Mouse (Mus musculus): ENCODE measurements around the gene Mybl2. TPM values are rescaled to one million over a fixed set of nuclear protein-coding genes. Genes with fewer than 3 reads are reported as not detected.
A peak's percentile ranks its signal among the peaks of the same experiment; 100 is the strongest.

Gene Mybl2
- polyA plus RNA-seq, 1 experiment from 2014 or later = 69.2 TPM

GRCm38 (mm10) chr2:163094909-163095308 lies 40.4 kb downstream of the Mybl2 start:
- no peak overlapping the region for H3K9ac ChIP-seq (ENCODE audit: low read depth, low read length)
- no peaks in the 10 kb centered on the region for H3K4me1 ChIP-seq (replicated peaks; ENCODE audit: control insufficient read depth, insufficient read depth, low read length)
- no peak for DNase-seq (ENCODE audit: low spot score)
- no peaks in the 10 kb centered on the region for H3K9me3 ChIP-seq (ENCODE audit: control insufficient read depth, low read length)
- 82% methylated on average over 10 of the region's 10 CpGs for WGBS
- no peak overlapping the region for H3K4me3 ChIP-seq (ENCODE audit: low read depth, low read length)
- H3K27ac ChIP-seq (ENCODE audit: low read depth, low read length) = no peak overlapping the region
- H3K4me2 ChIP-seq = no peak overlapping the region
- no peaks in the 10 kb centered on the region for H3K27me3 ChIP-seq (replicated peaks; ENCODE audit: control insufficient read depth, insufficient read depth, low read length)
- H3K36me3 ChIP-seq (ENCODE audit: control insufficient read depth, insufficient read depth, low read length) = no peaks in the 10 kb centered on the region
- no peak for ATAC-seq (replicated peaks; ENCODE audit: low FRiP score)

- WGBS = 64% methylated on average over 3 of the region's 3 CpGs
- H3K4me1 ChIP-seq (replicated peaks; ENCODE audit: control insufficient read depth, insufficient read depth, low read length) = no peaks in the 10 kb centered on the region
- no peaks in the 10 kb centered on the region for H3K36me3 ChIP-seq (ENCODE audit: control insufficient read depth, insufficient read depth, low read length)
- ATAC-seq (replicated peaks; ENCODE audit: low FRiP score) = no peak
- no peak overlapping the region for H3K27ac ChIP-seq (ENCODE audit: low read depth, low read length)
- no peaks in the 10 kb centered on the region for H3K27me3 ChIP-seq (replicated peaks; ENCODE audit: control insufficient read depth, insufficient read depth, low read length)
- no peak overlapping the region for H3K9ac ChIP-seq (ENCODE audit: low read depth, low read length)
- no peak overlapping the region for H3K4me3 ChIP-seq (ENCODE audit: low read depth, low read length)
- no peaks in the 10 kb centered on the region for H3K9me3 ChIP-seq (ENCODE audit: control insufficient read depth, low read length)
- no peak overlapping the region for H3K4me2 ChIP-seq
- DNase-seq (ENCODE audit: low spot score) = no peak
Measured at GRCm38 (mm10) chr2:163095784-163096183, 41.3 kb downstream of the Mybl2 start.

GRCm38 (mm10) chr2:163099919-163100318 lies 45.4 kb downstream of the Mybl2 start:
- H3K9me3 ChIP-seq (ENCODE audit: control insufficient read depth, low read length) = no peaks in the 10 kb centered on the region
- H3K4me1 ChIP-seq (replicated peaks; ENCODE audit: control insufficient read depth, insufficient read depth, low read length) = 0 out of 2 replicates have a peak, but pooled peaks cover 3% of the 10 kb centered on the region
- no peak overlapping the region for H3K27ac ChIP-seq (ENCODE audit: low read depth, low read length)
- WGBS = 42% methylated on average over 8 of the region's 8 CpGs
- H3K4me3 ChIP-seq (ENCODE audit: low read depth, low read length) = no peak overlapping the region
- no peak for DNase-seq (ENCODE audit: low spot score)
- H3K27me3 ChIP-seq (replicated peaks; ENCODE audit: control insufficient read depth, insufficient read depth, low read length) = 0 out of 2 replicates have a peak, but pooled peaks cover 2% of the 10 kb centered on the region
- H3K4me2 ChIP-seq = no peak overlapping the region
- no peak overlapping the region for H3K9ac ChIP-seq (ENCODE audit: low read depth, low read length)
- H3K36me3 ChIP-seq (ENCODE audit: control insufficient read depth, insufficient read depth, low read length) = no peaks in the 10 kb centered on the region
- no peak for ATAC-seq (replicated peaks; ENCODE audit: low FRiP score)

GRCm38 (mm10) chr2:163100551-163100950 lies 46.1 kb downstream of the Mybl2 start:
- Histone ChIP-seq H3K27ac (ENCODE audit: low read depth, low read length) (no peak overlapping the region), H3K36me3 (ENCODE audit: control insufficient read depth, insufficient read depth, low read length) (no peaks in the 10 kb centered on the region), H3K4me2 (no peak overlapping the region), H3K4me1 (replicated peaks; ENCODE audit: control insufficient read depth, insufficient read depth, low read length) (0 out of 2 replicates have a peak, but pooled peaks cover 3% of the 10 kb centered on the region), H3K9me3 (ENCODE audit: control insufficient read depth, low read length) (no peaks in the 10 kb centered on the region), H3K27me3 (replicated peaks; ENCODE audit: control insufficient read depth, insufficient read depth, low read length) (0 out of 2 replicates have a peak, but pooled peaks cover 2% of the 10 kb centered on the region), H3K4me3 (ENCODE audit: low read depth, low read length) (no peak overlapping the region), H3K9ac (ENCODE audit: low read depth, low read length) (no peak overlapping the region)
- ATAC-seq (replicated peaks; ENCODE audit: low FRiP score) = no peak
- WGBS = 67% methylated on average over 5 of the region's 5 CpGs
- no peak for DNase-seq (ENCODE audit: low spot score)

GRCm38 (mm10) chr2:163101646-163102203 lies 47.2 kb downstream of the Mybl2 start:
- Histone ChIP-seq H3K4me1 (replicated peaks; ENCODE audit: control insufficient read depth, insufficient read depth, low read length) (0 out of 2 replicates have a peak, but pooled peaks cover 3% of the 10 kb centered on the region), H3K27me3 (replicated peaks; ENCODE audit: control insufficient read depth, insufficient read depth, low read length) (0 out of 2 replicates have a peak, but pooled peaks cover 2% of the 10 kb centered on the region), H3K4me3 (ENCODE audit: low read depth, low read length) (no peak overlapping the region), H3K9me3 (ENCODE audit: control insufficient read depth, low read length) (no peaks in the 10 kb centered on the region), H3K36me3 (ENCODE audit: control insufficient read depth, insufficient read depth, low read length) (no peaks in the 10 kb centered on the region), H3K4me2 (no peak overlapping the region), H3K9ac (ENCODE audit: low read depth, low read length) (no peak overlapping the region), H3K27ac (ENCODE audit: low read depth, low read length) (no peak overlapping the region)
- ATAC-seq (replicated peaks; ENCODE audit: low FRiP score) (no peak), DNase-seq (ENCODE audit: low spot score) (peak; percentile 67)
- 9% methylated on average over 10 of the region's 10 CpGs for WGBS

GRCm38 (mm10) chr2:163102216-163102615 lies 47.7 kb downstream of the Mybl2 start:
- ATAC-seq (replicated peaks; ENCODE audit: low FRiP score) (no peak), DNase-seq (ENCODE audit: low spot score) (no peak)
- H3K9ac ChIP-seq (ENCODE audit: low read depth, low read length) = no peak overlapping the region
- H3K4me1 ChIP-seq (replicated peaks; ENCODE audit: control insufficient read depth, insufficient read depth, low read length) = 0 out of 2 replicates have a peak, but pooled peaks cover 3% of the 10 kb centered on the region
- no peaks in the 10 kb centered on the region for H3K36me3 ChIP-seq (ENCODE audit: control insufficient read depth, insufficient read depth, low read length)
- H3K27ac ChIP-seq (ENCODE audit: low read depth, low read length) = no peak overlapping the region
- no peak overlapping the region for H3K4me2 ChIP-seq
- H3K9me3 ChIP-seq (ENCODE audit: control insufficient read depth, low read length) = no peaks in the 10 kb centered on the region
- H3K27me3 ChIP-seq (replicated peaks; ENCODE audit: control insufficient read depth, insufficient read depth, low read length) = 0 out of 2 replicates have a peak, but pooled peaks cover 2% of the 10 kb centered on the region
- WGBS = 62% methylated on average over 7 of the region's 7 CpGs
- H3K4me3 ChIP-seq (ENCODE audit: low read depth, low read length) = no peak overlapping the region

- 62% methylated on average over 18 of the region's 18 CpGs for WGBS
Measured at GRCm38 (mm10) chr2:163102900-163103653, 48.6 kb downstream of the Mybl2 start.

GRCm38 (mm10) chr2:163104086-163104770 lies 49.7 kb downstream of the Mybl2 start:
- 85% methylated on average over 13 of the region's 13 CpGs for WGBS
- no peaks in the 10 kb centered on the region for H3K36me3 ChIP-seq (ENCODE audit: control insufficient read depth, insufficient read depth, low read length)
- no peaks in the 10 kb centered on the region for H3K9me3 ChIP-seq (ENCODE audit: control insufficient read depth, low read length)
- H3K4me1 ChIP-seq (replicated peaks; ENCODE audit: control insufficient read depth, insufficient read depth, low read length) = 0 out of 2 replicates have a peak, but pooled peaks cover 3% of the 10 kb centered on the region
- no peak overlapping the region for H3K4me3 ChIP-seq (ENCODE audit: low read depth, low read length)
- ATAC-seq (replicated peaks; ENCODE audit: low FRiP score) = no peak
- no peak overlapping the region for H3K4me2 ChIP-seq
- no peak for DNase-seq (ENCODE audit: low spot score)
- no peak overlapping the region for H3K9ac ChIP-seq (ENCODE audit: low read depth, low read length)
- peaks cover 2% of the 10 kb centered on the region; the same call in 1 of the 2 replicates for H3K27me3 ChIP-seq (replicated peaks; ENCODE audit: control insufficient read depth, insufficient read depth, low read length)
- no peak overlapping the region for H3K27ac ChIP-seq (ENCODE audit: low read depth, low read length)

More at GRCm38 (mm10) chr2:163102900-163103653, 48.6 kb downstream of the Mybl2 start:
- Histone ChIP-seq H3K4me2 (no peak overlapping the region), H3K27ac (ENCODE audit: low read depth, low read length) (no peak overlapping the region), H3K4me1 (replicated peaks; ENCODE audit: control insufficient read depth, insufficient read depth, low read length) (0 out of 2 replicates have a peak, but pooled peaks cover 3% of the 10 kb centered on the region), H3K27me3 (replicated peaks; ENCODE audit: control insufficient read depth, insufficient read depth, low read length) (peaks cover 2% of the 10 kb centered on the region; the same call in 1 of the 2 replicates), H3K4me3 (ENCODE audit: low read depth, low read length) (no peak overlapping the region), H3K9me3 (ENCODE audit: control insufficient read depth, low read length) (no peaks in the 10 kb centered on the region), H3K36me3 (ENCODE audit: control insufficient read depth, insufficient read depth, low read length) (no peaks in the 10 kb centered on the region), H3K9ac (ENCODE audit: low read depth, low read length) (no peak overlapping the region)
- ATAC-seq (replicated peaks; ENCODE audit: low FRiP score) (no peak), DNase-seq (ENCODE audit: low spot score) (no peak)

All from liver, embryonic 11.5 days (tissue).